Mouse (Mus musculus): ENCODE measurements at regions not wholly inside any gene's neighbourhood (a gene's known extent, or its start where the extent isn't known, plus 50 kb on each side); places are given as distances from the start of the nearest gene placed in this dataset.

DNA sequence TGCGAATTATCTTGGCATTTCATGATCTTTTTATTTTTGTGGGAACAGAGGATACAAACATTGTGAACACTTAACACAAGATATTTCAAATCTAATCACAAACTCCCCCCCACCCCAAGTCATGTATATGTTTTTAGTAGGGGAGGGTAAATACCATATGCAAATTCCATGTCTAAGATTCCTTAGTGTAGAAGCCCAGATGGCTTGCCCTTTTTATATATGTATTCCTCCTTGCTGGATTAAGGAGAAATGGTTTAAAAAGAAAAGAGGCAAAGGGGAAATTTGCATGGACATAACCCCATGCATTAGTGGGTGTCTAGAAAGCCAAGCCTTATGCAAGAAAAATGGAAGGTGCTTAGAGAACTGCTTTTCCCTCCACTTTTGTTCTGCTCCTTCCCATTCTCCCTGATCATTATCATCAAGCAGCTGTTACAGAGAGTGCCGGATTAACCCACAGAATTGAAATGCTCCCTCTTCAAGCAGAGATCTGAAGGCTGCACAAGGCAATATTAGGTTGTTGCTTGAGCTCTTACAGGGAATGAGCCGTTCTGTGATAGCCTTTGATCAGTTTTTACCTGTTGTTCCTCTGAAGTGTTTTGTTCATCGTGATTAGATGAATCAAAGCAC, 979.5 kb downstream of the Stpg2 start:
- ATAC-seq (ENCODE audit: low read depth) = no peak
- Histone ChIP-seq H3K4me3 (ENCODE audit: low read length) (no peak overlapping the region), H3K27ac (ENCODE audit: low read length) (no peak overlapping the region), H3K36me3 (ENCODE audit: control insufficient read depth, insufficient read depth, low read length) (no peaks in the 10 kb centered on the region), H3K9ac (ENCODE audit: low read length) (no peak overlapping the region), H3K4me1 (replicated peaks; ENCODE audit: control insufficient read depth, insufficient read depth, low read length) (no peaks in the 10 kb centered on the region), H3K4me2 (ENCODE audit: low read depth, low read length) (no peak overlapping the region), H3K27me3 (ENCODE audit: control insufficient read depth, insufficient read depth, low read depth, low read length) (no peaks in the 10 kb centered on the region), H3K9me3 (ENCODE audit: control insufficient read depth, low read length) (no peaks in the 10 kb centered on the region)
- WGBS = 56% methylated on average over 4 of the region's 4 CpGs

DNA sequence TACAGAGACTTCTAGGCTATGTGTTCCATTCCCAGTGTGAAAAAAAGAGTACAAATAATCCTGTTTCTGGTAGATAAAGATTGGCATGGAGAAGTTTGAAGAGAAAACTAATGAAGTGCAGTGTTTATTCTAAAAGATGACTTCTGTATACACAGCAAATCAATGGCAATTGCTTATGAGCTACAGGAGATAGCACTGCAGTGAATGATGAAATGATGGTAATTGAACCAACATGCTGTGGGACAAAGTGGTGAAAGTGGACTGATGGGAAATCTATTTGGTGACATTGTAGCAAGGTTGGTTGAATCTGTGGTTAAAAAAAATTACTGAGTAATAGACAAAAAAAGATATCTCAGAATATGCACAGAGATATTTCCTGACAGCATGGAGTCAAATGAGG, 1000.4 kb downstream of the Stpg2 start:
- Histone ChIP-seq H3K4me2 (ENCODE audit: low read depth, low read length) (no peak overlapping the region), H3K36me3 (ENCODE audit: control insufficient read depth, insufficient read depth, low read length) (no peaks in the 10 kb centered on the region), H3K4me1 (replicated peaks; ENCODE audit: control insufficient read depth, insufficient read depth, low read length) (no peaks in the 10 kb centered on the region), H3K27me3 (ENCODE audit: control insufficient read depth, insufficient read depth, low read depth, low read length) (no peaks in the 10 kb centered on the region), H3K27ac (ENCODE audit: low read length) (no peak overlapping the region), H3K9ac (ENCODE audit: low read length) (no peak overlapping the region), H3K4me3 (ENCODE audit: low read length) (no peak overlapping the region), H3K9me3 (ENCODE audit: control insufficient read depth, low read length) (no peaks in the 10 kb centered on the region)
- peak; percentile 62; the same call in 1 of the 2 replicates for ATAC-seq (ENCODE audit: low read depth)

DNA sequence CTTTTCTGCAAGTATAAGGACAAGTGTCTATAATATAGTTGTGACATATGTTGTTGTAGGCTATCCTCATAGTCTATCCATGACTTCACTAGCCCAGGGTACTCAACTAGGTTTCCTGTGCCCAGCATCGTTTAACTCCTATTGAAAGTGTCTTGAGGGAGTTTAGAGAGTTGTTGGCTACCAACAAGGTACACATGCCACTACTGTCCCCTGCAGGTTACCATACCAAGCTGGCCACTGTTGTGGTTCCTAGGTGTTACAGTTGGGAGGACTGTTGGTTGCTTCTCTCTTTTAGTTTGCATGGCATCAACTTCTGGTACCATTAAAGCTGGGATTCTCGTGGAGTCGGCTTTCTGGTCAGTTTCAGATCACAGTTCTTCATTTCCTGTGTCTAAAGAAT, 990.7 kb downstream of the Pdha2 start:
- H3K9me3 ChIP-seq (ENCODE audit: control insufficient read depth, low read length) = no peaks in the 10 kb centered on the region
- no peak overlapping the region for H3K27ac ChIP-seq (ENCODE audit: low read length)
- no peak overlapping the region for H3K4me3 ChIP-seq (ENCODE audit: low read length)
- H3K36me3 ChIP-seq (ENCODE audit: control insufficient read depth, insufficient read depth, low read length) = no peaks in the 10 kb centered on the region
- H3K27me3 ChIP-seq (ENCODE audit: control insufficient read depth, insufficient read depth, low read depth, low read length) = no peaks in the 10 kb centered on the region
- WGBS = 68% methylated on average over 3 of the region's 3 CpGs
- H3K4me2 ChIP-seq (ENCODE audit: low read depth, low read length) = no peak overlapping the region
- no peak overlapping the region for H3K9ac ChIP-seq (ENCODE audit: low read length)
- H3K4me1 ChIP-seq (replicated peaks; ENCODE audit: control insufficient read depth, insufficient read depth, low read length) = no peaks in the 10 kb centered on the region
- no peak for ATAC-seq (ENCODE audit: low read depth)

DNA sequence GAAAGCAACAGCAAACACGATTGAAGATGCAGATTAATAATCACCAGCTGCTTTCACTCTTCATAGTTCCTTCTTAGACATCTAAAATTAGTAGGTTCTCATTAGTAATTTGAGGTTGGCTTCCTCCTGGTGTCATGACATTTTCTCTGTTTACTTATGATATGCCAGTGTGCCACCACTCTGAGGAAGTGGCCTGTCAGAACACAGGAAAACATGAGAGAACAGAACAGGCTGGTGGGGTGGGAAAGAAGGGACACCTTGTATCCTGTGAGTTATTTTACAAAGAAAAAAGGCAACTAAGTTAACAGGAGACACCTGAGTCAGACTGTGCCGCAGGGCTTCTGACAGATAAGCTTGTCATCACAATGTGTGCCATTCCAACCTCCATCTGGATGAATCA, 981.4 kb downstream of the Pdha2 start:
- H3K27me3 ChIP-seq (ENCODE audit: control insufficient read depth, insufficient read depth, low read depth, low read length) = no peaks in the 10 kb centered on the region
- no peaks in the 10 kb centered on the region for H3K36me3 ChIP-seq (ENCODE audit: control insufficient read depth, insufficient read depth, low read length)
- H3K9me3 ChIP-seq (ENCODE audit: control insufficient read depth, low read length) = no peaks in the 10 kb centered on the region
- H3K4me2 ChIP-seq (ENCODE audit: low read depth, low read length) = no peak overlapping the region
- H3K4me1 ChIP-seq (replicated peaks; ENCODE audit: control insufficient read depth, insufficient read depth, low read length) = no peaks in the 10 kb centered on the region
- no peak overlapping the region for H3K27ac ChIP-seq (ENCODE audit: low read length)
- ATAC-seq (ENCODE audit: low read depth) = no peak
- no peak overlapping the region for H3K9ac ChIP-seq (ENCODE audit: low read length)
- WGBS = 48% methylated on average over 2 of the region's 2 CpGs
- H3K4me3 ChIP-seq (ENCODE audit: low read length) = no peak overlapping the region

DNA sequence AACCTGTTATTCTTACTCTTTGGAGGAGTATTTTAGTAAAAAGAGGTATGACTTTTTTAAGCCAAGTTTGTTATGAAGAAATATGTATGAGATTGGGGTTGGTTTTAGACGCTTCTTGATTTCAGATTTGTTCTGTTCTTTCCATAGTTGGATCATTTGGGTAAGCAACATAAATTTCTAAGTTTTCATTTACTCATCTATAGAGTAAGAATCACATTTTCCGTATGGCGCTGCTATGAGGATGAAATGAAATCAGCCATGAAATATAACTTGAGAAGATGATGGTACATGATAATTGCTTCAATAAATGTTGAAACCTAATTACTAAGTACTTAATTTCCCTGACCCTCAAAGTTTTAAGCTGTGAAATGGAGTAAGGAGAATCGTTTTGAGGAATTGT, 979.0 kb downstream of the Pdha2 start:
- WGBS = 71% methylated on average over 4 of the region's 4 CpGs
- ATAC-seq (ENCODE audit: low read depth) = no peak
- H3K27ac ChIP-seq (ENCODE audit: low read length) = no peak overlapping the region
- H3K4me3 ChIP-seq (ENCODE audit: low read length) = no peak overlapping the region
- no peak overlapping the region for H3K9ac ChIP-seq (ENCODE audit: low read length)
- no peaks in the 10 kb centered on the region for H3K9me3 ChIP-seq (ENCODE audit: control insufficient read depth, low read length)
- no peak overlapping the region for H3K4me2 ChIP-seq (ENCODE audit: low read depth, low read length)
- H3K36me3 ChIP-seq (ENCODE audit: control insufficient read depth, insufficient read depth, low read length) = no peaks in the 10 kb centered on the region
- no peaks in the 10 kb centered on the region for H3K27me3 ChIP-seq (ENCODE audit: control insufficient read depth, insufficient read depth, low read depth, low read length)
- H3K4me1 ChIP-seq (replicated peaks; ENCODE audit: control insufficient read depth, insufficient read depth, low read length) = no peaks in the 10 kb centered on the region

DNA sequence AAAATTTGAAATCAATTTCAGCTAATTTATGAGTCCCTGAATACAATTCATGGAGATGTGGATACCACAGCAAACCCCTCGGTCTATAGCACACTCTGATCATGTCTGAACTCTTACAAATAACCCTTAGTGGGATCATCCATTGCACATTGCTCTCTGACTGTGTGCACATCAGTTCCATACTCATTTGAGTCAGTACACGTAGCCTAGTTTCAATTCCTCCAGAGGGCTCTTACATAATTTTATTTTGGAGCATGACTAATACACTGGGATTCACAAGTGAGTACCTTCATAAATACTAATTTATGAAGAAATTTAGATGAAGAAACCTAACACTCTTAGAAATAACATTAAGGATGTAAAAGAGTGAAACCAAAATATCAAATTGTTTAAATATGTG, 978.3 kb downstream of the Pdha2 start:
- Histone ChIP-seq H3K9me3 (ENCODE audit: control insufficient read depth, low read length) (no peaks in the 10 kb centered on the region), H3K9ac (ENCODE audit: low read length) (no peak overlapping the region), H3K4me2 (ENCODE audit: low read depth, low read length) (no peak overlapping the region), H3K36me3 (ENCODE audit: control insufficient read depth, insufficient read depth, low read length) (no peaks in the 10 kb centered on the region), H3K4me3 (ENCODE audit: low read length) (no peak overlapping the region), H3K27ac (ENCODE audit: low read length) (no peak overlapping the region), H3K27me3 (ENCODE audit: control insufficient read depth, insufficient read depth, low read depth, low read length) (no peaks in the 10 kb centered on the region), H3K4me1 (replicated peaks; ENCODE audit: control insufficient read depth, insufficient read depth, low read length) (no peaks in the 10 kb centered on the region)
- ATAC-seq (ENCODE audit: low read depth) = no peak
- WGBS = 67% methylated on average over 2 of the region's 2 CpGs

DNA sequence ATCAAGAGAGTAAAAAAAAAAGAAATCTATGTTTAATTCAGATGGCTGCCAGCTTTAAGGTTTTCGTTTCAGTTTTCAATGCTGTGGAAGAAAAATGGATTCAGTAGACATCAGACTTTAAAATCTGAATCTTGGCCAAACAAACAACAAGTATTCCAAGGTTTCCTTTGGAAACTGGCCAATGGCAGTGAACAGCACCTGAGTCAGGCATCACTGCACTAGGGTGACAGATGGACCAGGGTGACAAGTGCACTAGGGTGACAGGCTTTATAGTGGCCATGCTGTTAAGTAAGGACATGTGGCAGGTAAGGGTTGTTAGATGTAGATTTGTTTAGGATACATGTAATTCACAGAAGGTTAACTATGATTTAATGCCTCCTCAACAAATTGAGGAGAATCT, 972.9 kb downstream of the Pdha2 start:
- Histone ChIP-seq H3K9me3 (ENCODE audit: control insufficient read depth, low read length) (no peaks in the 10 kb centered on the region), H3K36me3 (ENCODE audit: control insufficient read depth, insufficient read depth, low read length) (no peaks in the 10 kb centered on the region)
- WGBS = 47% methylated on average over 1 of the region's 1 CpGs

More for the DNA sequence above, 972.9 kb downstream of the Pdha2 start:
- Histone ChIP-seq H3K27me3 (ENCODE audit: control insufficient read depth, insufficient read depth, low read depth, low read length) (no peaks in the 10 kb centered on the region), H3K4me3 (ENCODE audit: low read length) (no peak overlapping the region), H3K4me1 (replicated peaks; ENCODE audit: control insufficient read depth, insufficient read depth, low read length) (no peaks in the 10 kb centered on the region), H3K4me2 (ENCODE audit: low read depth, low read length) (no peak overlapping the region), H3K27ac (ENCODE audit: low read length) (no peak overlapping the region), H3K9ac (ENCODE audit: low read length) (no peak overlapping the region)
- no peak for ATAC-seq (ENCODE audit: low read depth)

Small RNA genes lying in the stretch of these regions (microRNA-seq; reads per million reads assigned to microRNA genes)
- 142 reads per million, percentile 54 among the genes with 10 or more reads in this experiment for gene Mir7j
